Mouse (Mus musculus) kidney, postnatal 36 days (tissue): Measurements from ENCODE around the gene Gapvd1.
"Not testable (repeated sequence)": the region's sequence is repeated elsewhere in the genome, so short reads cannot be mapped to it uniquely, and the experiment has no call there.

Experiments used
- DNase-seq, 2 experiments: peaks; one replicate each; pipeline ENCODE4 v3.0.0; 2021 to 2022; ENCODE audit warnings: mixed read lengths in 2 of 2

The Gapvd1 gene

DNA sequence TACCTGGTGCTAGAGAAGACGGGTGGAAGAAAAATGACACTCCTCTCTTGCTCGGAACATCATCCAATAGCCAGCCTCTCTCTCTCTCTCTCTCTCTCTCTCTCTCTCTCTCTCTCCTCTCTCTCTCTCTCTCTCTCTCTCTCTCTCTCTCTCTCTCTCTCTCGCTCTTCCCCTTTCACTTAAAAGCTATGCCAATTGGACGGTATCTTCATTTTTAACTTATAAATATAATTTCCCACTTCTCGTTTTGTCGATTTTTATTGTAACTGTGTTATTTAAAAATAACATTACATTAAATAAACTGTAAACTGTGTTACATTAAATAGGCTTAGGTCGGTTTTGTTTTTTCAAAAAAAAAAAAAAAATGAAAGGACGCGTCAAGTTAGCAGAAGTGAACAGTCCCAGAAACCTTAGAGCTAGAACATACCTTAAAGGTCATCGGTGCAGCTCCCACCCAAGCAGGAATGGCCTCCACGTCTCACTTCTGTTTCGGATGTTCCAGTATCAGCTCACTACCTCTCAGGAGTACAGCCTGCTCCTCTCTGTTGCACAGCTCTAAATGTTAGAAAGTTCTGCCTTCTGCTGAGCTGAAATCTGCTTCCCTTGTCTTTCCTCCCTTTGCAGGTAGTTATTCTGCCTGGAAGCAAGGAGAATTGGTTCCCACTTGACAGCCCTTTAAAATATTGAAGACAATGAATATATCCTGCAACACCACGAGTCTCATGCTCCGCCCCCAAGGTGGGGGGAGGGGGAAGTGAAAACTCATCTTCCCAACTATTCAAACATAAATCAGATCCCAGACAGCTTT, at the start of gene Gapvd1:
Gene Gapvd1 (minus strand): TSS at position 682 of the 808 bp plus-strand sequence.
- DNase-seq, result peak; percentile 33 to 64

DNA sequence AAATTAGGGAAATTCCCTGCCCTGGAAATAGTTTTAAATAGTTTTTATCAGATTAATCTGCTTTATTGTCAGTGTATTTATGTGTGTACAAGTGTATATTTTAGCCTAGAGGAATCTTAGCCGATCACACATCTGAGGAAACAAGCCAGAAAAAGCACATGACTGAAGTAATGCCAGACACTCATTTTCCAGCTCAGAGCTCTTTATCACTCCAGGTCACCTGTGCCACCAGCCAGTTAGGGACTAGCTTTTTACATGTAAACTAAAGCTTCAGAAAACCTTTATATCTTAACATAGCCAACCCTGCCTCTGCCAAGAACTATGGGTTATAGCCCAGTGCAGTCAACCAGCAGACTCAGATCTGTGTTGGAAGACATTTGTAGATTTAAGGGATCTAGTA, 49.8 kb upstream of the Gapvd1 start:
- DNase-seq, result peak; percentile 47 to 59

DNA sequence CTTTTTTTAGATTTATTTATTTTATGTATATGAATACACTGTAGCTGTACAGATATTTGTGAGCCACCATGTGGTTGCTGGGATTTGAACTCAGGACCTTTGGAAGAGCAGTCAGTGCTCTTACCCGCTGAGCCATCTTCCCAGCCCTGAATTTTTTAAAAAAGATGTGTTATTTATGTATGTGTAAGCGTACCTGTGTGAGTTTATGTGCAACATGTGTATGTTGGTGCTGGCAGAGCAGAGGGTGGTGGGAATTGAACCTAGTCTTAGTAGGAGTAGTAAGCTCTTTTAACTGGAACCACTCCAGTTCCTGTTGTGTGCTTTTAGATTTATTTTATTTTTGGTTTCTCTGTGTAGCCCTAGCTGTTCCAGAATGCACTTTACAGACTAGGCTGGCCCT, 49.1 kb upstream of the Gapvd1 start:
- DNase-seq, result no peak

DNA sequence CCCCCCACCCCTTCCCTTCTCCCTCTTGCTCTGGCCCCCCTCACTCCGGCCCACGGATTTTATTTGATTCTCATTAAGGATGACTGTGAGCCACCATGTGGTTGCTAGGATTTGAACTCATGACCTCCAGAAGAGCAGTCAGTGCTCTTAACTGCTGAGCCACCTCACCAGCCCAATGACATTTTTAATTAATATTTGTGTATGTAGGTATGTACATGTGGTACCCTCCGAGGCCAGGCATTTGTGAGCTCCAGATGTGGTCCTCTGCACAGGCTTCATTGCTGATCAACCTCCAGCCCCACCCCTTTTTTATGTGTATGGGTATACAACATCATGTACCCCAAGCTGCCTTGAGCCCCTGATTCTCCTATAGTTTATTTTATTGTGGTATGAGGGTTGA, 48.7 kb upstream of the Gapvd1 start:
- no peak for DNase-seq

DNA sequence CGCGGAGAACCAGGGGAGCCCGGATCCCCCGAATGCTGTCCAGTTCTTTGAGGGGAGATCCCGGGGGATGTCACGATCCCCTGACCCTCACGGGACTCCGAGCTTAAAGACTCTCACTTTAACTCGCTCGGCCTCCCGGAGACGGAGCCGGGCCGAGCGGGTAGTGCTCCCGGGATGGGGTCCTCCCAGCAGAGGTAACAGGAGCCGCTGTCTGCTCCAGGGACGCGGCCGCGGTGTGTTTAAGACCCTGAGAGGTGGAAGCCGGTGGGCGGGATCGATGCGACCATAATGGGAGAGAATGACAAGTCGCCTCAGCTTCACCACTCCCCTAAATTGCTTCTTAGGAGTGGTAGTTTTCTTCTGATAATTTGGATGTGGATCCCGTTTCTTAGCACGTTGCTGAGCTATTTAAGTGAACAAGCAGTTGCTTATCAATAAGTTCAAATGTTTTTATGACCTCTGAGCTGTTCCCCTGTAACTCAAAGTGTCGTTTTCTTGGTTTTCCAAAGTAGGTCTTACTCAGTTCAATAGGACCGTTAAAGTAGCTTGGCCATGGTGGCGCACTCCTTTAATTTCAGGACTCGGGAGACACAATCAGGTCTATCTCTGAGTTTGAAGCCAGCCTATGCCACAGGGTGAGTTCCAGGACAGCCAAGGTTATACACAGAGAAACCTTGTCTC, 47.7 kb upstream of the Gapvd1 start:
- peak; percentile 34 to 45 for DNase-seq

DNA sequence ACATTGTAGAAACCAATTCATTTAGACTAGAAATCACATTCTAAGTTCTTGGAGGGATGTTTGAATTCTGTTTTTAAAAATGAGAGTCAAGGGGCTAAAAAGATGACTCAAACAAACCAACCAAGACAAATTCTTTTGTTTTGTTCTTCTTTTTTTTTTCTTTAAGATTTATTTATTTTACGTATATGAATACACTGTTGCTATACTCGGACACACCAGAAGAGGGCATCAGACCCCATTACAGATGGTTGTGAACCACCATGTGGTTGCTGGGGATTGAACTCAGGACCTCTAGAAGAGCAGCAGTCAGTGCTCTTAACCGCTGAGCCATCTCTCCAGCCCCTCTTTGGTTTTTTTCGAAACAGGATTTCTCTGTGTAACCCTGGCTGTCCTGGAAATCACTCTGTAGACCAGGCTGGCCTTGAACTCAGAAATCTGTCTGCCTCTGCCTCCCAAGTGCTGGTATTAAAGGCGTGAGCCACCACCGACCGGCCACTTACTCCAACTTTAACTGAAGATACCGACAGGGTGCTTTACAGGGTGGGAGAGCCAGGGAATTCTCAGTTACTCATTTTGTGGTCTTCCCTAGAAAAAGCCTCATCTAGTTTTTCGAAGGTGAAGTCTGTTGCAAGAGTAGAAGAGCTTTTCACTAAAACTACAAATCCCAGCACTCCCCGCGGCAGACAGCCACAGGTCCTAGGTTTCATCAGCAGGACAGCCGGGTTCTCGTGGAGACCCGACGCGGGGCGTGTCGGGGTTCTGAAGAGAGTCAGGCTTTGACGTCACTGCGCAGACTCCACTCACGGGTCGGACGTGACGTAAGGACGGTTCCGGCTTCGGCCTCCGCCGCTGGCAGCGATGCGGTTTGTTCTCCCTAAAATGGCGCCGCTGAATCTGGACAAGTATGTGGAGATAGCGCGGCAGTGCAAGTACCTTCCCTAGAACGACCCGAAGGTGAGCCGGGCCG, 46.8 kb upstream of the Gapvd1 start:
- peak; percentile 98 to 99 for DNase-seq

DNA sequence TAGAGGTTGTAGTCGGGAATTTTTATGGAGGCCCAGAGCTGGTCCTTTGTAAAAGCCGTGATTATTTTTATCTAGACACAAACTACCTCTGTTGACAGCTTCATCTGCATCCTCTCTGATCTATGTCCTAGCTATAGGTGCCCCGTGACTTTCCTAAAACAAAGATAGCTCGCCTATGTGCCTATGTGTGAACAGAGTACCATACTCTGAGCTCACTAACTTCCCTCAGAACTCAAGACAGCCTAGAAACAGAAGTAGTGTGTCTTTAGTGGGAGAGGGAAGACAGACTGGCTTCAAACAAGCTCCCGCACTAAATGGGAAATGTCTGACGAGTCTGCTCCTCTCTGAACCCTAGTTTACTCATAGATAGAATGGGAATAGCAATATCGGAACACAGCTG, 45.3 kb upstream of the Gapvd1 start:
- no peak for DNase-seq

DNA sequence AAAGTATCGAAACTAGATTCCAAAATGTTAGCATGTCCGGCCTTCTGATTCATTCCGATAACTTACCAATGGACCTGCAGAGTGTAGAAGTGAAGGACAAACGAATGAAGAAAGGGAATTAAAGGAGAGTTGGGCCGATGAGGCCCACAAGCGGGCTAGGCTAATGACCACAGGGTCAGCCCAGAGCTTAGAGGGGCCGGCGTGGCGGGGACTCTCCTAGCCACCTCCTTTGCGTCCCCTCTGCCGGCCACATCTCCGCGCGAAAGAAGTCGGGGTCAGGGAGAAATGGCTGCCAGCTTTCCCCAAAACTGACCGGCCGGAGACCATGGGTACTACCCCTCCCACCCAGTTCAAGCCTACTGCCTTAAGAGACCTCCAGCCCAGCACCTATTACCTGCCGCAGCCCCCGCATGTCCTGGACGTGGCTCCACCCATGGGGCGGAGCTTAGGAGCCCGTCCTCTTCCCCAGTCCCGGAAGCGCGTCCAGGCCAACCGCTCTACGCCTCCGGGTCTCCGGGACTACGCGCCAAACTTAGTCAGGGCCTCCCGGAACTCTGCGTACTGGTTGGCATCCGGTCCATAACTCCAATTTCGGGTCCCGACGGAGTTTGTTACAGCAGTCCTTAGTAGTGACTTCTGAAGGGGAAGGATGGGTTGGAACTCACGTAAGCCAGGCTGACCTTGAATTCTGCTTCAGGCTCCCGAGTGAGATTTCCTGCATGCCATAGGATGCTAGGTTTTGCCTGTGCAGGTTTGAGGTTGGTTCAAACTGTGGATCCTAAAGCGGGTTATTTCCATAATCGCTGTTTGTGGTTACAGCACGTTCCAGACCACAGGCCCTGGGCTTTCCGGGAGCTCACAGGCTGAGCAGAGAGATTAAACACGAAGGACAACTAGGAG, 44.6 kb upstream of the Gapvd1 start, which contains the start of gene Rabepk:
Gene Rabepk (minus strand): TSS at position 556 of the 900 bp plus-strand sequence.
- DNase-seq, result peak; percentile 91 to 94

DNA sequence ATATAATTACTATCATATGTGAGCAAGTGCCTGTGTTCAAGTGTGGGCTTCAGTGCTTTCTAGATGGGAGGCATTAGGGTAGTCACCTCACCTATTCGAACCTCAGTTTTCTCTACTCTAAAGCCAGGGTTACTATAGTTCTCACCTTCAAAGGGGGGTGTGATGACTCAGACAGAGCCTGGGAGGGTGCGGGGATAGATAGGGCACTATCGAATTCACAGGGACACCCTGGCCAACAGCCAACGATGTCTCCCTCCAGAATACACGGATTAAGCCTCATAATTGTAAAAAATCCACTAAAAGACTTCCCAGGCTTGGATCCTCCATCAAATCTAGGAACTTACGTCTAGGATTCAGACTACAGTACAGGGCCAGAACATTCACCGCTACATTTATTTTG, 40.4 kb upstream of the Gapvd1 start:
- no peak for DNase-seq

DNA sequence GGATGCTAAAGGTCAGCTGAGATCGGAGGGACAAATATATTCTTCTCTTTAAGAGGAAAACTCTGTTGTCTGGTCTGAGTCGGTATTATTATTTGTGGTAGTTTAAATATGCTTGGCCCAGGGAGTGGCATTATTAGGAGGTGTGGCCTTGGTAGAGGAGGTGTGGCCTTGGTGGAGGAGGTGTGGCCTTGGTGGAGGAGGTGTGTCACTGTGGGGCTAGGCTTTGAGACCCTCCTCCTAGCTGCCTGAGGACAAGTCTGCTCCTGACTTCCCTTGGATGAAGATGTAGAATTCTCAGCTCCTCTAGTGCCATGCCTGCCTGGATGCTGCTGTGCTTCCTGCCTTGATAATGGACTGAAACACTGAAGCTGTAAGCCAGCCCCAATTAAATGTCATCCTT, 39.5 kb upstream of the Gapvd1 start:
- DNase-seq, result no peak

DNA sequence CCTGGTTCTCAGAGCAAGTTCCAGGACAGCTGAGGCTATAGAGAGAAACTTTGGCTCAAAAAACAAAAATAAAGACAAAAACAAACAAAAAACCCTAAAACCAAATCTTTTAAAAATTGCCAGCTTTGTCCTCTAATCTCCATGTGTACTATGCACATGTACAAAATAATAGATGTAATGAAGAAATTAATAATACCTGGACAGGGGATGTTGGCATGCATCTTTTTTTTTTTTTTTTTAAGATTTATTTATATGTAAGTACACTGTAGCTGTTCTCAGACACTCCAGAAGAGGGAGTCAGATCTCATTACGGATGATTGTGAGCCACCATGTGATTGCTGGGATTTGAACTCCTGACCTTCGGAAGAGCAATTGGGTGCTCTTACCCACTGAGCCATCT, 37.5 kb upstream of the Gapvd1 start:
- DNase-seq, result not testable (repeated sequence)

DNA sequence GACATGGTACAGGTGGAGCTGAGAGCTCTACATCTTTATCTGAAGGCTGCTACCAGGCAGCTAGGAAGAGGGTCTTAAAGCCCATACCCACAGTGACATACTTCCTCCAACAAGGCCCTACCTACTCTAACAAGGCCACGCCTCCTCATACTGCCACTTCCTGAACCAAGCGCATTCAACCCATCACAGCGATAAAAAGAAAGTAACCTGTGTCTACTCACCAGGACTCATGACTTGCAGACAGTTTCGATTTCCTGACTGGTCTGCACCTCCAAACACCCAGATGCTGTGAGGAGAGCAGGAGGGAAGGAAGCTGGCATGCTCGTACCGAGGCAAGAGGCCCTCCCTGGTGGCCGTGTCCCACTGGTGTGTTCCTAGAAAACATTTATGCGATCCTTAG, 35.2 kb upstream of the Gapvd1 start:
- DNase-seq, result no peak

DNA sequence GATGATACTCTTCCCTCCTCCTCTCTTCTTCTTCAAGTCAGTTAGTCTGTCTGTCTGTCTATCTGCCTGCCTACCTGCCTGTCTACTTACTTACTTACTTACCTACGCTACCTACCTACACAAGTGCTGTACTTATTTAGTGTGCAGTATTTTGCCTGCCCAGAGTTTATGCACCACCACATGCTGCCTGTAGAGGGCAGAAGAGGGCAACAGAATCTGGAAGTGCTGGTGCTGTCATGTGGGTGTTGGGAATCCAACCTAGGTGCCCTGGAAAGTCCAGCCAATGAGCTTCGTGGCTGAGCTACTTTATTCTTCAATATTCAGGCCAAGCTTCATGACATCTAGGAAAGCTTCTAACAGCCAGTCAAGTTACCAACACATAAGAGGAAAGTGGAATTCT, 29.1 kb upstream of the Gapvd1 start:
- DNase-seq, result peak; percentile 45 to 75

DNA sequence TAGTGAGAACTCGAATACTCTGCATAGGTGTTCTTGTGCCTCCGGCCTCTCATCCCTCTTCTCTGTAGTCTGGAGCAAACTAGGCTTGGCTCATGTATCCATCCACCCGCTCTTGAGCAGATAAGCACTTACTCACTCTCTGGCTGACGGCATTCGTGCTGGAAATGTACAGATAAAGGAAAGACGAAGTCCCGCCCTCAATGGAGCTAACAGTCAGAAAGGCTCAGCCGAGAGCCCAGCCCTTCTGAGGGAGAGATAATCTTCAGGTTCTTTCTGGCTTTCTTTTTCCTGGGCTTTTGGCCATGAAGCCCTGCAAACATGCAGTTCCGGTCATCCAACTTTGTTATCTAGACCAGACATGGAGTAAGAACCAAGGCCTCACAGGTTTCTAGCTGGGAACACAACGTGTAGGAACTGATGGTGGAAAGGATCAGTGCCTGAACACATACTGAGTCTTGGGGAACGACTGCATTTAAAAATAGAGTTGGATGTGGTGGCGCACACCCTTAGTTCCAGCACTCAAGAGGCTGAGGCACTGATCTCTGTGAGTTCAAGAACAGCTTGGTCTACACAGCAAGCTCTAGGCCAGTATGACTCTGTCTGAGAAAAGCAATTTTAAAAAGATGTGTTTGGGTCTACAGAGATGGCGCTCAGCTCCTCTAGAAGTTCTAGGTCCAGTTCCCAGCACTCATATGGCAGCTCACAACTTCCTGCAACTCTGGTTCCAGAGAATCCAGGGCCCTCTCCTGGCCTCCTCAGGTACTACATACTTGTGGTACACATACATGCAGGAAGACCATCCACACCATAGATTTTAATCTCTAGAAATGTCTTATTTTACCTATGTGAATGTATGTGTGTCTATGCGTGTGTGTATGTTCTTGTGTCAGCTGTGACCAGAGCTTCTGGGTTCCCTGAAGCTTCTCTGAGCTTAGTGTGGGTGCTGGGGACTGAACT, 28.3 kb upstream of the Gapvd1 start:
- no peak for DNase-seq

DNA sequence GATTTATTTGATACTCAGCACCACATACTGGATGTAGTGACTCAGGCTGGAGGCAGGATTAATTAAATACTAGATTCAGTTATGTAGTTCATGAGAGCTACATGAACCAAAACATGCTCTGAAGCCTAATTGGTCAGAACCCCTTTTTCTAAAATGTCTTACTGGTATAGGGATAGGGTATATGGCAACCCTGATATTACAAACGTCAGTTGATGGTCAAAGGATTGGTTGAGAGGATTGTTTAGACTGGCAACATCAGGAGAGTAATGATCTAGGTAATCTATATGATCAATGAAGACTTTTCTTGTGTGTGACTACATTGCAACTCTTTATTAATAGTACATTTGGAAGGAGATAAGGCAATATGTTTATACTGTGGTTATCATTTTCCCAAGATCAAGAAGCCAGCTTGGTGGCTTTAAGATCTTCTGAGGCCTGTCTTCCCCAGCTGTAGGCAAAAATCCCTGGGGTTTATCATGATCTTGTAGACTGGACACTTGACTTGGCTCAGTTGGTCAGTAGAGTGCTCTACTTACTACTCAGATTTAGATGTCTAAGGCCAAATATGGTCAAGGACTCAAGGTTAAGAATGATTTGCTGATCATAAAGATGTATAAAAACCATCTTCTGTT, 22.3 kb upstream of the Gapvd1 start:
- no peak for DNase-seq

DNA sequence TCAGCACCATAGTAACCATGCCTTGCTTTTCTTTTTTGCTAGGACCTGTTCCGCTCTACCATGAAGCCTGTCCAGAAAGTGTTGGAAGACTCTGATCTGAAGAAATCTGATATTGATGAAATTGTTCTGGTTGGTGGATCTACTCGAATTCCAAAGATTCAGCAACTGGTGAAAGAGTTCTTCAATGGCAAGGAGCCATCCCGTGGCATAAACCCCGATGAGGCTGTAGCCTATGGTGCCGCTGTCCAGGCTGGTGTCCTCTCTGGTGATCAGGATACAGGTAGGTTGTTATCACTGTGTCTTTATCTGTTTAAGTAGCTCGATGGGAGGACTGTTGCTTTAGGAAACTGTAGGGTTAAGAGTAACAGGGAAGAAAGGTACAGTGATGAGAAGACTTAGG, 19.5 kb upstream of the Gapvd1 start:
- no peak for DNase-seq

DNA sequence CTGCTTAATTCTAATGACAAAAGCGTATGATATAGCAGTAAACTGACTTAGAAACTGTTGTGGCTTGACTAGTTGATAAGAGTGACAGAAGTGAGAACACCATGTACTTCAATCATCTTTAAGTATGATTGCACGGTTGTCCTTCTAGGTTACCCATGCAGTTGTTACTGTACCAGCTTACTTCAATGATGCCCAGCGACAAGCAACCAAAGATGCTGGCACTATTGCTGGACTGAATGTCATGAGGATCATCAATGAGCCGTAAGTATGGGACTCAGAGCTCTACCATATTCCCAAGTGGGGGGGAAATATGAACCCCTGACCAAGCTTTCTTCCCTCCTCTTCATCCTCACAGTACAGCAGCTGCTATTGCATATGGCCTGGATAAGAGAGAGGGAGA, 18.6 kb upstream of the Gapvd1 start:
- no peak for DNase-seq

DNA sequence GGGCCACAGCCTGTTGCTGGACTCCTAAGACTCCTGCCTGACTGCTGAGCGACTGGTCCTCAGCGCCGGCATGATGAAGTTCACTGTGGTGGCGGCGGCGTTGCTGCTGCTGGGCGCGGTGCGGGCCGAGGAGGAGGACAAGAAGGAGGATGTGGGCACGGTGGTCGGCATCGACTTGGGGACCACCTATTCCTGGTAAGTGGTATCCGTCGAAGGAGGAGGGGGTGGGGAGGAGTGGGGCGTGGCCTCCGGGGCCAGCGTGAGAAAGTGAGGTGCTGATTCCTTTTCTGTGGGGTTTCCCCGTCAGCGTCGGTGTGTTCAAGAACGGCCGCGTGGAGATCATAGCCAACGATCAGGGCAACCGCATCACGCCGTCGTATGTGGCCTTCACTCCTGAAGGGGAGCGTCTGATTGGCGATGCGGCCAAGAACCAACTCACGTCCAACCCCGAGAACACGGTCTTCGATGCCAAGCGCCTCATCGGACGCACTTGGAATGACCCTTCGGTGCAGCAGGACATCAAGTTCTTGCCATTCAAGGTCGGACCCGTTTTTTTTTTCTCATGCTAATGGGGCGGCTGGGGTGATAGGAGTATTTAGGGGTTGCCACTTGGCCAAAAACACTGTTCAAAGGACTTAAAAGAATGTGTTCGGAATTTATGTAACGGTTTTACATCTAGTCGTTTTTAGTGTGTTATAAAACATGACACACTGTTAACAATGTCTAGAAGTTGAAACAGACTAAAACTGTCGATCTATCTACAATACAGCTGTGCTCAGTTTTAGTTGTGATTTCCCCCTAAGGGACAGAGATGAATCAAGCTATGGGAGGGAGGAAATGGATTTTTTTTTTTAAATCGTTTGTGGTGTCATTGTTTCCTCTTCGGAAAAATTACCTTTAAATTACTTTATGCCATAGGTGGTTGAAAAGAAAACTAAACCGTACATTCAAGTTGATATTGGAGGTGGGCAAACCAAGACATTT, 17.5 kb upstream of the Gapvd1 start:
- DNase-seq, result peak; percentile 31 to 68
